Mouse (Mus musculus) spleen, adult 12 weeks (tissue): Measurements from ENCODE around the gene Gm14685.
"Not testable (repeated sequence)": the region's sequence is repeated elsewhere in the genome, so short reads cannot be mapped to it uniquely, and the experiment has no call there.

Experiments
- DNase-seq: peaks from one replicate; pipeline ENCODE4 v3.0.0; 2022; ENCODE audit warnings: low spot score

The Gm14685 gene

GRCm38 (mm10) chrX:73116747-73117146 is at the start of gene Gm14685:
Gm14685 (plus strand) TSS chrX:73117047.
- DNase-seq = not testable (repeated sequence)

GRCm38 (mm10) chrX:73082267-73083055 is 34.4 kb upstream of the Gm14685 start, which contains the start of gene Xlr4a:
Xlr4a (minus strand) TSS chrX:73082478.
- not testable (repeated sequence) for DNase-seq

GRCm38 (mm10) chrX:73096941-73097508 is 19.8 kb upstream of the Gm14685 start, which contains the start of gene Xlr3a:
Xlr3a (minus strand) TSS chrX:73097095.
- not testable (repeated sequence) for DNase-seq

GRCm38 (mm10) chrX:73122859-73123829 is 6.3 kb downstream of the Gm14685 start:
- not testable (repeated sequence) for DNase-seq

GRCm38 (mm10) chrX:73143218-73143618 is 26.4 kb downstream of the Gm14685 start:
- not testable (repeated sequence) for DNase-seq

- DNase-seq = not testable (repeated sequence)
Measured at GRCm38 (mm10) chrX:73148496-73148895, 31.6 kb downstream of the Gm14685 start, which contains the start of gene Xlr5b. Xlr5b (plus strand) TSS chrX:73148796.

- DNase-seq = not testable (repeated sequence)
Measured at GRCm38 (mm10) chrX:73149350-73149749, 32.5 kb downstream of the Gm14685 start, which contains the start of gene DXBay18. DXBay18 (minus strand) TSS chrX:73149450.

GRCm38 (mm10) chrX:73176889-73177288 is 60.0 kb downstream of the Gm14685 start, which contains the start of gene Spin2d:
Spin2d (minus strand) TSS chrX:73176989.
- DNase-seq = not testable (repeated sequence)
